Mouse (Mus musculus) MEL (cell line): ENCODE data around the gene Trim6.

Source experiments
- CTCF ChIP-seq, 3 experiments: IDR thresholded peaks in 2 of 3; conservative IDR thresholded peaks in 1 of 3; 2 replicates each; pipeline ENCODE4 v1.5.1; 2011 to 2012; ENCODE audit warnings: low read length in 3 of 3, low read depth in 2 of 3, mild to moderate bottlenecking in 2 of 3, improper control_type of control experiment in 1 of 3, inconsistent platforms in 1 of 3, mixed read lengths in 1 of 3, moderate library complexity in 1 of 3; ENCODE audit not compliant: control insufficient read depth in 1 of 3, insufficient read depth in 1 of 3, poor library complexity in 1 of 3, severe bottlenecking in 1 of 3
- RAD21 ChIP-seq: IDR thresholded peaks from 2 replicates; pipeline ENCODE4 v1.6.1; 2011; ENCODE audit warnings: mild to moderate bottlenecking, low read depth, low read length, improper control_type of control experiment
- TAL1 ChIP-seq: IDR thresholded peaks from 2 replicates; pipeline ENCODE4 v1.6.1; 2012; ENCODE audit warnings: mild to moderate bottlenecking, inconsistent platforms, low read length, moderate library complexity, mixed read lengths

- no peak for TF ChIP-seq CTCF (IDR thresholded peaks at IDR 0.05 in 2 of 3, conservative IDR thresholded peaks at IDR 0.05 in 1 of 3; ENCODE audit: control insufficient read depth in 1 of 3, insufficient read depth in 1 of 3, low read depth in 2 of 3, low read length in 3 of 3, poor library complexity in 1 of 3, severe bottlenecking in 1 of 3)
- no peak for TF ChIP-seq TAL1
- TF ChIP-seq RAD21: no peak
Measured at GRCm38 (mm10) chr7:104243616-104244015, 25.0 kb downstream of the Trim6 start.
